Mouse (Mus musculus) limb, embryonic 14.5 days (tissue): ENCODE results near the gene Spen. TPM values are rescaled to one million over a fixed set of nuclear protein-coding genes. Genes with fewer than 3 reads are reported as not detected.

Experiments
- ATAC-seq: fragments of 200-750 bp; cut with Nextera tagmentation; 2 replicates; pipeline ENCODE4 v1.8.0; 2017; ENCODE audit warnings: low read depth, moderate number of reproducible peaks, moderate TSS enrichment; ENCODE audit not compliant: low FRiP score
- DNase-seq: peaks from one replicate; pipeline ENCODE4 v3.0.0-alpha.2; 2015; ENCODE audit warnings: low spot score
- H3K27ac ChIP-seq: fragments of 300-500 bp; sonication (generic); replicated peaks from 2 replicates; pipeline ENCODE4 v1.5.1; 2014; ENCODE audit warnings: low read depth, mild to moderate bottlenecking, low read length, moderate library complexity, mixed read lengths
- H3K27me3 ChIP-seq: fragments of 300-500 bp; sonication (generic); 2 replicates; pipeline ENCODE4 v1.6.1; 2014; ENCODE audit warnings: low read length, mixed read lengths; ENCODE audit not compliant: control insufficient read depth, insufficient read depth
- H3K36me3 ChIP-seq: fragments of 300-500 bp; sonication (generic); 2 replicates; pipeline ENCODE4 v1.6.1; 2014; ENCODE audit warnings: mild to moderate bottlenecking, low read length, moderate library complexity, mixed read lengths; ENCODE audit not compliant: control insufficient read depth, insufficient read depth
- H3K4me1 ChIP-seq: fragments of 300-500 bp; sonication (generic); 2 replicates; pipeline ENCODE4 v1.6.1; 2014; ENCODE audit warnings: antibody characterized with exemption, low read length, mixed read lengths; ENCODE audit not compliant: control insufficient read depth, insufficient read depth
- H3K4me2 ChIP-seq: fragments of 300-500 bp; sonication (generic); replicated peaks from 2 replicates; pipeline ENCODE4 v1.6.1; 2014; ENCODE audit warnings: low read depth, mild to moderate bottlenecking, low read length, moderate library complexity; ENCODE audit not compliant: severe bottlenecking
- H3K4me3 ChIP-seq: fragments of 300-500 bp; sonication (generic); replicated peaks from 2 replicates; pipeline ENCODE4 v1.5.1; 2014; ENCODE audit warnings: low read length
- H3K9ac ChIP-seq: fragments of 300-500 bp; sonication (generic); 2 replicates; pipeline ENCODE4 v1.6.1; 2014; ENCODE audit warnings: mild to moderate bottlenecking, low read depth, low read length, moderate library complexity; ENCODE audit not compliant: severe bottlenecking
- H3K9me3 ChIP-seq: fragments of 300-500 bp; sonication (generic); 2 replicates; pipeline ENCODE4 v1.6.1; 2016; ENCODE audit warnings: low read length; ENCODE audit not compliant: control insufficient read depth
- POLR2A ChIP-seq: fragments of 200-500 bp; IDR thresholded peaks from 2 replicates; pipeline ENCODE4 v1.8.0; 2012; ENCODE audit warnings: inconsistent platforms, mild to moderate bottlenecking, moderate library complexity, borderline replicate concordance; ENCODE audit not compliant: insufficient read depth, insufficient read length; ENCODE audit errors: extremely low read depth
- WGBS: fragments of 180-500 bp; shearing (Covaris S2); extraction: QIAGEN DNeasy Blood & Tissue Kit; methylation state at CpG from one replicate; pipeline ENCODE4 v1.1.7; 2014; 5-methylcytosine and 5-hydroxymethylcytosine counted together
- polyA plus RNA-seq, 2 experiments: library from polyadenylated mRNA; depleted of rRNA in 1 of 2; stranded (reverse) in 1 of 2; unstranded in 1 of 2; fragments of >200 nt; fragmentation: Nextera tagmentation in 1 of 2; extraction: Ambion mirVana in 1 of 2; gene quantifications; 2 replicates each; pipeline versions ENCODE4 v1.2.1 to v1.2.3; 2012 to 2014

Gene Spen
- polyA plus RNA-seq, 2 experiments = 13.1 to 15.9 TPM

DNA sequence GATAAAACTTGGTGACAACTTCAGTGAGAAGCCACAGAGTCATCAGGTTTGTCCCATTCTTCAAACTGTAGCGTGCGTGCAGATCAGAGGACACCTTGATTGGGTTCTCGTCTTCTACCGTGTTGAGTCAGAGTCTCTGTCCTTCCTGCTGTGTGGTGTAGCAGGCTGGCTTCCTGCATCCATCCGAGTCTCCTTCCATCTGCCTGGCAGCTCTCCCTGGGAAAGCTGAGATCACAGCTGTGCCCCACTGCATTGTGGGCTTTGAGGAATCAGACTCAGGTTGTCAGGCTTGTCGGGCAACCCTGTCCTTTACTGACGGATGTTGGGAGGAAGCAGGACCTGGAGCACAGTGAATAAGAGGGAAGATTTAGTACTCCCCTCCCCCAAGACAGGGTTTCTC, 92.2 kb downstream of the Spen start:
- H3K9me3 ChIP-seq = no peaks in the 10 kb centered on the region
- peaks cover 10% of the 10 kb centered on the region for H3K4me1 ChIP-seq
- H3K4me2 ChIP-seq = no peak overlapping the region
- no peaks in the 10 kb centered on the region for H3K27me3 ChIP-seq
- DNase-seq = no peak
- no peak overlapping the region for H3K9ac ChIP-seq
- no peak for TF ChIP-seq POLR2A
- WGBS = 75% methylated on average over 7 of the region's 7 CpGs
- ATAC-seq = no peak
- peaks cover 31% of the 10 kb centered on the region for H3K36me3 ChIP-seq
- no peak overlapping the region for H3K27ac ChIP-seq
- H3K4me3 ChIP-seq = no peak overlapping the region

GRCm38 (mm10) chr4:141445328-141445720, 93.1 kb downstream of the Spen start:
- Histone ChIP-seq H3K27ac (no peak overlapping the region), H3K9ac (peak overlapping the region; percentile 97), H3K36me3 (peaks cover 29% of the 10 kb centered on the region), H3K27me3 (no peaks in the 10 kb centered on the region), H3K4me3 (peak overlapping the region; percentile 96), H3K4me2 (peak overlapping the region; percentile 89), H3K9me3 (no peaks in the 10 kb centered on the region), H3K4me1 (peaks cover 10% of the 10 kb centered on the region)
- no peak for TF ChIP-seq POLR2A
- WGBS = 15% methylated on average over 14 of the region's 14 CpGs
- ATAC-seq (no peak), DNase-seq (no peak)

GRCm38 (mm10) chr4:141444451-141445327, 93.7 kb downstream of the Spen start, which contains the start of gene Zbtb17:
Gene Zbtb17 (plus strand): TSS chr4:141444654.
- H3K36me3 ChIP-seq = peaks cover 26% of the 10 kb centered on the region
- peak within 1 kb of the TSS; percentile 97 for H3K9ac ChIP-seq
- peak; percentile 64; the same call in 1 of the 2 replicates for TF ChIP-seq POLR2A
- no peaks in the 10 kb centered on the region for H3K27me3 ChIP-seq
- DNase-seq = peak; percentile 93
- ATAC-seq = peak; percentile 97
- peak within 1 kb of the TSS; percentile 96 for H3K4me3 ChIP-seq
- WGBS = 0% methylated on average over 52 of the region's 102 CpGs
- peak within 1 kb of the TSS; percentile 67 for H3K27ac ChIP-seq
- no peaks in the 10 kb centered on the region for H3K9me3 ChIP-seq
- peaks cover 10% of the 10 kb centered on the region for H3K4me1 ChIP-seq
- peak within 1 kb of the TSS; percentile 89 for H3K4me2 ChIP-seq

DNA sequence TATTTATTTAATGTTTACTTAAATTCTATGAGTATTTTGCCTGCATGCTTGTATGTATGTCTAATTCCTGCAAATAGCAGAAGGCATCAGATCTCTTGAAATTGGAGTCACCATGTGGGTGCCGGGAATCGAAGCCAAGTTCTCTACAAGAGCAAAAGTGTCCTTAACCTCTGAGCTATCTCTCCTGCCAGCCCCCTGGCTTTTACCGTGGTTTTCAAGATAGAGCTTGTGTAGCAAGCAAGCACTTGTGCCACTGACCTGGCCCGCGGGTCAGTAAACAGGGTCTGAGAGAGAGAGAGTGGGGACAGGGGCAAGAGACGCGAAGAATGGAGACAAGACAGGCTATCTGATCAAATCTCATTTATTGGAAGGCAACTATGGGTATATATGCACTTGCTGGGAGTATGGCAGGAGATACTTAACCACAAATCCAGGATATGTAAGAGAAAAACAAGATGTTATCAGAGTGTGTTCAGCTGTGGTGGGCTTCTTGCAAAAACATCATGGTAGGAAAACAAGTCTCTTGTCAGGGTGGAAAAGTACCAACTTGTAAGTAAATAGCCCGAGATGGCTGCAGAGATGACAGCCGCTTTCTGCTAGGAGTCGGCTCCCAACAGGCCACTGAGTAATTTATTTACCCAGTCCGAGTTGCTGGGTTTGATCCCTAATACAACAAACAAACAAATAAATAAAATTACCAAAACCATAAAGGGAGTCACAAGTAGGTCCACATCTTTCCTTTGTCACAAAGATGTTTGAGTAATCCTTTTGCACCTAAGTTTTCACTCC, 94.6 kb downstream of the Spen start:
- Histone ChIP-seq H3K36me3 (peaks cover 18% of the 10 kb centered on the region), H3K4me3 (peak overlapping the region; percentile 96), H3K4me1 (peaks cover 10% of the 10 kb centered on the region), H3K27me3 (no peaks in the 10 kb centered on the region), H3K9ac (peak overlapping the region; percentile 97), H3K9me3 (no peaks in the 10 kb centered on the region), H3K4me2 (peak overlapping the region; percentile 89), H3K27ac (no peak overlapping the region)
- no peak for ATAC-seq
- TF ChIP-seq POLR2A = no peak
- no peak for DNase-seq
- 51% methylated on average over 11 of the region's 11 CpGs for WGBS

GRCm38 (mm10) chr4:141440877-141441276, 97.5 kb downstream of the Spen start:
- Histone ChIP-seq H3K36me3 (no peaks in the 10 kb centered on the region), H3K9me3 (no peaks in the 10 kb centered on the region), H3K4me2 (no peak overlapping the region), H3K27me3 (no peaks in the 10 kb centered on the region), H3K27ac (no peak overlapping the region), H3K4me1 (peaks cover 10% of the 10 kb centered on the region), H3K9ac (no peak overlapping the region), H3K4me3 (no peak overlapping the region)
- DNase-seq (no peak), ATAC-seq (no peak)
- no peak for TF ChIP-seq POLR2A
